Mouse (Mus musculus) lung, postnatal 0 days (tissue): ENCODE measurements at regions not wholly inside any gene's neighbourhood (a gene's known extent, or its start where the extent isn't known, plus 50 kb on each side); places are given as distances from the start of the nearest gene placed in this dataset.

ENCODE experiments used
- CTCF ChIP-seq: IDR thresholded peaks from 2 replicates; pipeline ENCODE4 v1.5.1; 2016; ENCODE audit warnings: antibody characterized with exemption, mild to moderate bottlenecking
- EP300 ChIP-seq: IDR thresholded peaks from 2 replicates; pipeline ENCODE4 v1.6.1; 2016; ENCODE audit warnings: antibody characterized with exemption, mild to moderate bottlenecking, control low read depth

GRCm38 (mm10) chr7:37120776-37121175 is 422.9 kb downstream of the Tshz3 start:
- TF ChIP-seq CTCF (no peak), EP300 (no peak)
